15 mouse cellular contexts compared by ENCODE assay signal in the genomic region with DNA sequence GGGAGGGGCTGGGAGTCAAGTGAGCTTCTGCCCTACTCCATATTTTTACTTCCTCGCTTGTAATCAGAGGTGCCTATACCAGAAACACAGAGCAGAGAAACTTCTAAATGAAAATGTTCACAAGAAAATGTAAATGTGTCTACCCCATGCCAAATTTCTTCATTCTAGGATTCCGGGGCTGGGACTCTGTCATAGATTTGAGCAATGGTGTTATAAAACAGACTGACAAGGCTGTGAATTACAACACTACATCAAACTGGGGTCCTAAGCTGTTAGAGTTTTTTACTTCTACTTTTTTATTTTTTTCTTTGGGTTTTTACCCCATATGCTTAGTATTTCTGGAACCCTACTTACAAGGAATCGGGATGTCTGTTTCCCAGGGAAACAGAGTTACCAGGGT.
"Had no signal": no experiment of that assay in that cellular context is flagged by ENCODE, and none has a peak within 500 bp of the region (broad histone marks: within the 10 kb centered on the region; RNA-seq: fewer than 3 reads in every experiment).

No protein-coding gene starts in this region.

- H3K4me2 ChIP-seq: lung, embryonic 14.5 days; midbrain, embryonic 11.5 days; midbrain, embryonic 13.5 days; midbrain, embryonic 15.5 days; neural tube, embryonic 12.5 days; stomach, embryonic 15.5 days had no signal

- ATAC-seq: midbrain, embryonic 13.5 days; midbrain, embryonic 15.5 days had no signal

- H3K9ac ChIP-seq: lung, embryonic 14.5 days; midbrain, embryonic 13.5 days; midbrain, embryonic 15.5 days; neural tube, embryonic 12.5 days; stomach, embryonic 15.5 days had no signal

- H3K27ac ChIP-seq: macrophage; midbrain, embryonic 13.5 days; midbrain, embryonic 15.5 days; neural tube, embryonic 12.5 days; stomach, embryonic 15.5 days; stomach, postnatal 0 days had no signal

- DNase-seq: lung, adult 18-20 months; lung, embryonic 14.5 days; lung, postnatal 10 days; right cerebral cortex, postnatal 14 days; thymus, adult 2 months; thymus, postnatal 25 days; thymus, postnatal 4 days had no signal

- H3K4me1 ChIP-seq: megakaryocyte, embryonic 14.5 days; midbrain, embryonic 13.5 days; midbrain, embryonic 15.5 days; neural tube, embryonic 12.5 days; stomach, embryonic 15.5 days had no signal

- H3K9me3 ChIP-seq: midbrain, embryonic 13.5 days; midbrain, embryonic 15.5 days; neural tube, embryonic 12.5 days; stomach, embryonic 15.5 days had no signal

- H3K4me3 ChIP-seq: megakaryocyte, embryonic 14.5 days; midbrain, embryonic 13.5 days; midbrain, embryonic 15.5 days; neural tube, embryonic 12.5 days; stomach, embryonic 15.5 days had no signal

- H3K36me3 ChIP-seq: midbrain, embryonic 13.5 days; midbrain, embryonic 15.5 days; neural tube, embryonic 12.5 days; stomach, embryonic 15.5 days had no signal

- H3K27me3 ChIP-seq: megakaryocyte, embryonic 14.5 days; midbrain, embryonic 13.5 days; midbrain, embryonic 15.5 days; neural tube, embryonic 12.5 days; stomach, embryonic 15.5 days had no signal
